Mouse (Mus musculus) lung, adult 2 months (tissue): ENCODE measurements around the gene Gpr35. TPM values are rescaled to one million over a fixed set of nuclear protein-coding genes. Genes with fewer than 3 reads are reported as not detected.

Experiments used
- DNase-seq: peaks from one replicate; pipeline ENCODE4 v3.0.0; 2022
- H3K4me1 ChIP-seq: fragments of 200-500 bp; 2 replicates; pipeline ENCODE4 v1.6.1; 2011; ENCODE audit warnings: low read length; ENCODE audit not compliant: control insufficient read depth, insufficient read depth
- H3K4me3 ChIP-seq: fragments of 200-500 bp; replicated peaks from 2 replicates; pipeline ENCODE3; 2011; ENCODE audit warnings: low read depth, mild to moderate bottlenecking, control low read depth, low read length; ENCODE audit errors: extremely low read depth
- CTCF ChIP-seq: fragments of 200-500 bp; IDR thresholded peaks from 2 replicates; pipeline ENCODE4 v1.5.1; 2011; ENCODE audit warnings: mild to moderate bottlenecking, low read length, control low read depth; ENCODE audit not compliant: insufficient read depth
- POLR2A ChIP-seq: fragments of 200-500 bp; IDR thresholded peaks from 2 replicates; pipeline ENCODE4 v1.6.1; 2011; ENCODE audit warnings: low read depth, mild to moderate bottlenecking, control low read depth, low read length, borderline replicate concordance; ENCODE audit errors: extremely low read depth
- WGBS: fragments of 180-500 bp; shearing (Covaris S2); methylation state at CpG from one replicate; pipeline ENCODE4 v1.1.7; 2018; 5-methylcytosine and 5-hydroxymethylcytosine counted together
- polyA plus RNA-seq: library from polyadenylated mRNA; depleted of rRNA; stranded (reverse); fragments of >200 nt; gene quantifications from 2 replicates; pipeline ENCODE4 v1.2.3, GENCODE M21; 2012

Gene Gpr35
- polyA plus RNA-seq, 1 experiment, result 8.2 TPM

- TF ChIP-seq POLR2A (no peak), CTCF (no peak)
- 90% methylated on average over 4 of the region's 4 CpGs for WGBS
- no peak for DNase-seq
- Histone ChIP-seq H3K4me1 (no peaks in the 10 kb centered on the region), H3K4me3 (no peak overlapping the region)
These were observed 29.2 kb upstream of the Gpr35 start for GRCm38 (mm10) chr1:92921496-92921895.

GRCm38 (mm10) chr1:92930171-92930706 lies 20.4 kb upstream of the Gpr35 start:
- TF ChIP-seq CTCF (no peak), POLR2A (no peak)
- WGBS, result 11% methylated on average over 1 of the region's 1 CpGs
- peaks cover 5% of the 10 kb centered on the region for H3K4me1 ChIP-seq
- DNase-seq, result no peak
- no peak overlapping the region for H3K4me3 ChIP-seq

- 62% methylated on average over 4 of the region's 4 CpGs for WGBS
These were observed 17.1 kb upstream of the Gpr35 start for GRCm38 (mm10) chr1:92933611-92934010.

DNA sequence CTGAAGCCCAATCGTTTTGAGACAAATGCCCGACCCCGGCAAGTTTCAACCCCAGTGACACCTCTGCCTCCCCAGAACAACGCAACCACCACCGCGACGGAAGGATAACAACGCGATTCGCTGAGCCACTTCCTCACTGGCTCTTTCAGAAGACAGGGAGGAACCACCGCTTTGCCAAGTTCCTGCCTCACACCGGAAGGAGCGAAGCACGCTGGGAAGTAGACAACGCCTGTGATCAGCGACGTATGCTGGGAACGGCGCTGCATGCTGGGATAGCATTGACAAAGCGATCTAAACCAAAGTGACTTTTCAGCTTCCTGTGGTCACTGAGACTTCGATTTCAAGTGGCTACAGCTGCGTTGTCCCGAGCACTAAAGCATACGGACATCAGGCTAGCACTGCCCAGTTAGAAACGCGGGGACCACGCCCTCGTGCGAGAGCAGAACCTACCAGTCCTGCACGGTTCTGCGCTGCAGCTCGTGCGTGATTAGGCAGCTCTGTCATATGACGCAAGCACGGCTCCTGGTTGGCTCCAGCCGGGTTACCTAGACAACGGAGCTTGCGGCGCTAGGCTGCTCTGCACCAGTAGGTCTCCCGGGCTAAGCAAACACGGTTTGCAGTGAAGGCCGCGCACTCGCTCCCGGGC lies 16.4 kb upstream of the Gpr35 start, which contains the start of gene Capn10:
Capn10 (plus strand) TSS at position 195 of the 646 bp plus-strand sequence.
- no peak for TF ChIP-seq CTCF
- TF ChIP-seq POLR2A, result peak; percentile 87
- WGBS, result under 1% methylated on average over 45 of the region's 45 CpGs

More at GRCm38 (mm10) chr1:92933611-92934010, 17.1 kb upstream of the Gpr35 start:
- peaks cover 9% of the 10 kb centered on the region for H3K4me1 ChIP-seq
- H3K4me3 ChIP-seq, result peak overlapping the region; percentile 70
- no peak for DNase-seq
- TF ChIP-seq CTCF (no peak), POLR2A (no peak)

DNA sequence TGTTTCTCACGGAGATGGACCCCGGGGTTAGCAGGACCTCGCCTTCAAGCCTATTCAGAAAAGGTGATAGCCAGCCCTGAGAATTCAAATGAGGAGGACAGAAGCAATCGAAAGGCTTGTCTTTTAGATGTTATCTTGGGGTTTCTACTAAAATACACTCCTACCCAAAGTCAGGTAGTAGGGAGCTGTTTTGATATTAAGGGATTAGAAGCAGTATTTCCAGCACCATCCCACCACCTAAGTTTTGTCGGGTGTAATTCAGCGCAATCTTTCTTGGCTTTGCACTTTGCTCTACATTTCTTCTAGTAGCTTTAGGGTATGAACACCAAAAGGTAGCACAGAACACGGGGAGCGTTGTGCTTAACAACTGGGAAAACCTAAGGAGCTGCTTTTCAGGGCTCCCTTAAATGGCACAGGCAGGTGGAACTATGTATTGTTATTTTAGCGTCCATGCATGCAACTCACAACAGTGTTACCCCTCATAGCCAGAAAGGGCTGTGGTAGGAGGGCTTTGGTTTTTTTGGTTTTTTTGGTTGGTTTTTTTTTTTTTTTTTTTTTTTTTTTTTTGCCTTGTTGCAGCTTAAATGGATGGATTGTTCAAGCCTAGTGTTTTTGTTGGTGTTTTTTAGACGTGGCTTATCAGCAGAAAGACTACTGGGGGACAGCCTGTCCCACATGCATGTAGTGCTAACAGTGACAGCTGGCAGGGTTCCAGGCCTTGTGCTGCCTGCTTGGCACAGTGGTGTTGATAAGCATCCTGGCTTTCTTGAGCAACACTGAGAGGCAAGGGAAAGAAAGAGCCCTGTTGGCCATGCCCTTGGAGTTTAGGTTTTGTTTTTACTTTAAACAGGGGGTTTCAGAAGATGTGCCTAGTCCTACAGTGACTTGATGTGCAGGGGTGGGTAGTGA lies 15.4 kb upstream of the Gpr35 start:
- Histone ChIP-seq H3K4me3 (peak overlapping the region; percentile 70), H3K4me1 (peaks cover 9% of the 10 kb centered on the region)
- 11% methylated on average over 10 of the region's 10 CpGs for WGBS
- no peak for TF ChIP-seq POLR2A
- TF ChIP-seq CTCF, result no peak
- no peak for DNase-seq

More for the DNA sequence above, 16.4 kb upstream of the Gpr35 start, which contains the start of gene Capn10:
- peaks cover 9% of the 10 kb centered on the region for H3K4me1 ChIP-seq
- H3K4me3 ChIP-seq, result peak within 1 kb of the TSS; percentile 70
- peak; percentile 95 for DNase-seq

DNA sequence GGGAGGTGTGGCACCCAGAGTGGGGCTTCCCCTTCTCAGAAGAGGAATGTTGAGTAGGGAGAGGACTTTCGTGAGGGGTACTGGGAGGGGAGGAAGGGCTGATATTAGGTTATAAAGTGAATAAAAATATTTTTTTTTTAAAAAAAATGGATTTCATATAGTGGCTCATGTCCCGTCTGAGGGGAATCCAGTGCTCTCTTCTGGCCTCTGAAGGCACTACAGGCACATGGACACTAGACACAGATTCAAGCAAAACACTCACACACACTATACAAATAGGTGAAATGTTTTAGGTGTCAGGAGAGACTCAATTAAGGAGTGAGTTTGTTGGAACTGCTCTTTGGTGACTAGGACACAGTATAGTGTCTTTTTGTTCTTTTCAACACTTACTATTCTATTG lies 14.7 kb upstream of the Gpr35 start:
- no peak for DNase-seq
- no peak overlapping the region for H3K4me3 ChIP-seq
- TF ChIP-seq POLR2A, result no peak
- WGBS, result 32% methylated on average over 2 of the region's 2 CpGs
- peaks cover 9% of the 10 kb centered on the region for H3K4me1 ChIP-seq

GRCm38 (mm10) chr1:92936467-92936866 lies 14.2 kb upstream of the Gpr35 start:
- DNase-seq, result no peak
- TF ChIP-seq CTCF (no peak), POLR2A (no peak)
- 76% methylated on average over 3 of the region's 3 CpGs for WGBS
- Histone ChIP-seq H3K4me1 (peaks cover 9% of the 10 kb centered on the region), H3K4me3 (no peak overlapping the region)

DNA sequence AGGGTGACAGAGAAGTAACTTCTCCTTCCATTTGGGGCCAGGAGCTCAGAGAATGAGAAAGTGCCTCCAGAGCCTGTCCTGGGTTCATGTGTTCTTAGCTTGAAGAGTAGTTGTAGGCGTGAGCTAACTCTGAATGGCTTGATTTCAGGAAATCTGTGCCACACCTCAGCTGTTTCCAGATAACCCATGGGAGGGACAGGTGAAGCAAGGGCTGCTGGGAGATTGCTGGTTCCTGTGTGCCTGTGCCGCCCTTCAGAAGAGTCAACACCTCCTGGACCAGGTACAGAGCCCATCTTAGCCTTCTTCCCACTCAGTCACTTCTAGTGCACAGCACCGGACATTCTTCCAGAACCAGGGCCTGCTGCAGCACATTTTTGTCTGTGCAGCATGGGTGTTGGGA lies 12.9 kb upstream of the Gpr35 start:
- WGBS, result 87% methylated on average over 3 of the region's 3 CpGs
- TF ChIP-seq CTCF, result no peak
- no peak for TF ChIP-seq POLR2A
- no peak for DNase-seq
- Histone ChIP-seq H3K4me3 (no peak overlapping the region), H3K4me1 (peaks cover 9% of the 10 kb centered on the region)

DNA sequence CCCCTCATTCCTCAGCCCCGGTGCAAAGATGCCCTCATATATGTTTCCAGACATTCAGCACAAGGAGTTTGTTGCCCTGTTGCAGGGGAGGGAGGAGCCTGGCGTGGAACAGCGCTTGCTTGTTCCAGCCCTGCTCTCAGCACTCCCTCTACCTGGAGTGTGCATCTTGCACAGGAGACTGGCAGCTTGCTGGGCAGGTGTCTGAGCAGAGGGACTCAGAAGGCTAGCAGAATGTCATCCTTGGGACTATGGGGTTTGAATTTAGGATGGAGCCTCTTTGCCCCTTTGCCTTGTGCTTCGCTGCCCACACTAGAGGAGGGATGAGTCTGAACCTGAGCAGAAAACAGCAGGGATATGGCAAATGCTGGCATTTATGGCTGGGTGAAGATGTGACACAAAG lies 10.9 kb upstream of the Gpr35 start:
- TF ChIP-seq POLR2A (no peak), CTCF (no peak)
- Histone ChIP-seq H3K4me3 (no peak overlapping the region), H3K4me1 (peaks cover 7% of the 10 kb centered on the region)
- DNase-seq, result no peak
- WGBS, result 97% methylated on average over 4 of the region's 4 CpGs
